Mouse (Mus musculus) thymus, postnatal 25 days (tissue): ENCODE measurements at regions not wholly inside any gene's neighbourhood (a gene's known extent, or its start where the extent isn't known, plus 50 kb on each side); places are given as distances from the start of the nearest gene placed in this dataset.

Experiments
- DNase-seq: peaks from one replicate; pipeline ENCODE4 v3.0.0; 2022

- no peak for DNase-seq
These were observed 96.2 kb downstream of the Pdgfra start for GRCm38 (mm10) chr5:75248279-75248678.

- no peak for DNase-seq
These were observed 97.6 kb downstream of the Pdgfra start for GRCm38 (mm10) chr5:75249671-75250070.

- DNase-seq = no peak
These were observed 101.3 kb downstream of the Pdgfra start for GRCm38 (mm10) chr5:75253349-75253748.

GRCm38 (mm10) chr5:75253830-75254229 lies 101.7 kb downstream of the Pdgfra start:
- DNase-seq = no peak

- no peak for DNase-seq
These were observed 104.1 kb downstream of the Pdgfra start for GRCm38 (mm10) chr5:75256186-75256585.

GRCm38 (mm10) chr5:75257067-75257466 lies 105.0 kb downstream of the Pdgfra start:
- DNase-seq = no peak

- DNase-seq = no peak
These were observed 108.2 kb downstream of the Pdgfra start for GRCm38 (mm10) chr5:75260247-75260646.

GRCm38 (mm10) chr5:75266111-75266676 lies 114.1 kb downstream of the Pdgfra start:
- no peak for DNase-seq

- no peak for DNase-seq
These were observed 114.8 kb downstream of the Pdgfra start for GRCm38 (mm10) chr5:75266871-75267270.

GRCm38 (mm10) chr5:75267766-75268165 lies 115.7 kb downstream of the Pdgfra start:
- DNase-seq = no peak

- DNase-seq = no peak
These were observed 125.9 kb downstream of the Pdgfra start for GRCm38 (mm10) chr5:75278041-75278440.

- DNase-seq = no peak
These were observed 127.6 kb downstream of the Pdgfra start for GRCm38 (mm10) chr5:75279561-75280171.

- no peak for DNase-seq
These were observed 128.6 kb downstream of the Pdgfra start for GRCm38 (mm10) chr5:75280698-75281097.

GRCm38 (mm10) chr5:75281510-75281909 lies 129.4 kb downstream of the Pdgfra start:
- DNase-seq = no peak

GRCm38 (mm10) chr5:75282617-75283016 lies 130.5 kb downstream of the Pdgfra start:
- peak; percentile 23 for DNase-seq

GRCm38 (mm10) chr5:75283841-75284240 lies 131.7 kb downstream of the Pdgfra start:
- DNase-seq = no peak

GRCm38 (mm10) chr5:75285950-75286349 lies 133.9 kb downstream of the Pdgfra start:
- no peak for DNase-seq

GRCm38 (mm10) chr5:75295676-75296075 lies 143.6 kb downstream of the Pdgfra start:
- DNase-seq = no peak

- no peak for DNase-seq
These were observed 160.8 kb downstream of the Pdgfra start for GRCm38 (mm10) chr5:75312897-75313296.

GRCm38 (mm10) chr5:75315956-75316355 lies 163.9 kb downstream of the Pdgfra start:
- no peak for DNase-seq

- no peak for DNase-seq
These were observed 168.4 kb downstream of the Pdgfra start for GRCm38 (mm10) chr5:75320536-75320935.

- no peak for DNase-seq
These were observed 182.0 kb downstream of the Pdgfra start for GRCm38 (mm10) chr5:75334050-75334449.

GRCm38 (mm10) chr5:75336454-75336853 lies 184.4 kb downstream of the Pdgfra start:
- DNase-seq = no peak

GRCm38 (mm10) chr5:75338439-75338838 lies 186.3 kb downstream of the Pdgfra start:
- DNase-seq = no peak

- no peak for DNase-seq
These were observed 190.5 kb downstream of the Pdgfra start for GRCm38 (mm10) chr5:75342599-75342998.
